Mouse (Mus musculus) lung, embryonic 14.5 days (tissue): ENCODE results near the gene Utp3. TPM values are rescaled to one million over a fixed set of nuclear protein-coding genes. Genes with fewer than 3 reads are reported as not detected.

Source experiments
- ATAC-seq: fragments of 200-750 bp; cut with Nextera tagmentation; 2 replicates; pipeline ENCODE4 v1.8.0; 2017; ENCODE audit warnings: mild to moderate bottlenecking, moderate TSS enrichment, moderate library complexity; ENCODE audit not compliant: insufficient read depth
- DNase-seq: peaks from one replicate; pipeline ENCODE4 v3.0.0-alpha.2; 2015
- H3K27ac ChIP-seq: fragments of 300-500 bp; sonication (generic); 2 replicates; pipeline ENCODE4 v1.5.1; 2014; ENCODE audit warnings: low read depth, mild to moderate bottlenecking, moderate library complexity
- H3K27me3 ChIP-seq: fragments of 300-500 bp; sonication (generic); 2 replicates; pipeline ENCODE4 v1.6.1; 2014; ENCODE audit warnings: low read length, control low read depth; ENCODE audit not compliant: insufficient read depth
- H3K36me3 ChIP-seq: fragments of 300-500 bp; sonication (generic); 2 replicates; pipeline ENCODE4 v1.6.1; 2014; ENCODE audit warnings: control low read depth; ENCODE audit not compliant: insufficient read depth
- H3K4me1 ChIP-seq: fragments of 300-500 bp; sonication (generic); 2 replicates; pipeline ENCODE4 v1.6.1; 2014; ENCODE audit warnings: antibody characterized with exemption, control low read depth; ENCODE audit not compliant: insufficient read depth
- H3K4me2 ChIP-seq: fragments of 300-500 bp; sonication (generic); 2 replicates; pipeline ENCODE4 v1.6.1; 2014; ENCODE audit warnings: mild to moderate bottlenecking
- H3K4me3 ChIP-seq: fragments of 300-500 bp; sonication (generic); 2 replicates; pipeline ENCODE4 v1.5.1; 2014; ENCODE audit warnings: low read depth, low read length
- H3K9ac ChIP-seq: fragments of 300-500 bp; sonication (generic); 2 replicates; pipeline ENCODE4 v1.6.1; 2014
- H3K9me3 ChIP-seq: fragments of 300-500 bp; sonication (generic); 2 replicates; pipeline ENCODE4 v1.6.1; 2016; ENCODE audit warnings: low read depth, low read length, control low read depth
- CTCF ChIP-seq: IDR thresholded peaks from 2 replicates; pipeline ENCODE4 v1.5.1; 2016; ENCODE audit warnings: antibody characterized with exemption, low read depth
- WGBS: fragments of 180-500 bp; shearing (Covaris S2); extraction: QIAGEN DNeasy Blood & Tissue Kit; methylation state at CpG from one replicate; pipeline ENCODE4 v1.1.7; 2014; 5-methylcytosine and 5-hydroxymethylcytosine counted together
- polyA plus RNA-seq: library from polyadenylated mRNA; unstranded; fragments of >200 nt; fragmentation: Nextera tagmentation; extraction: Ambion mirVana; gene quantifications from 2 replicates; pipeline ENCODE4 v1.2.1, GENCODE M21; 2014

Gene Utp3
- polyA plus RNA-seq, result 66.8 and 67.9 TPM in 2 replicates

- WGBS, result under 1% methylated on average over 75 of the region's 76 CpGs
- H3K27me3 ChIP-seq, result no peaks in the 10 kb centered on the region
- peak; percentile 86 for TF ChIP-seq CTCF
- peak; percentile 96 for ATAC-seq
- H3K27ac ChIP-seq, result peak within 1 kb of the TSS; percentile 91
- H3K9me3 ChIP-seq, result no peaks in the 10 kb centered on the region
- H3K9ac ChIP-seq, result peak within 1 kb of the TSS; percentile 90
- DNase-seq, result peak; percentile 100
- peak within 1 kb of the TSS; percentile 72 for H3K4me3 ChIP-seq
- H3K4me2 ChIP-seq, result peak within 1 kb of the TSS; percentile 81
- peaks cover 16% of the 10 kb centered on the region for H3K36me3 ChIP-seq
- H3K4me1 ChIP-seq, result peaks cover 11% of the 10 kb centered on the region
Observed at GRCm38 (mm10) chr5:88554086-88554886, at the start of gene Utp3. Utp3 (plus strand) TSS chr5:88554462.

GRCm38 (mm10) chr5:88508555-88508954 lies 45.7 kb upstream of the Utp3 start:
- Histone ChIP-seq H3K36me3 (no peaks in the 10 kb centered on the region), H3K4me1 (no peaks in the 10 kb centered on the region), H3K4me3 (no peak overlapping the region), H3K27me3 (no peaks in the 10 kb centered on the region), H3K4me2 (no peak overlapping the region), H3K27ac (no peak overlapping the region), H3K9me3 (no peaks in the 10 kb centered on the region), H3K9ac (no peak overlapping the region)
- WGBS, result 61% methylated on average over 1 of the region's 1 CpGs
- DNase-seq (no peak), ATAC-seq (no peak)
- TF ChIP-seq CTCF, result no peak

- 81% methylated on average over 1 of the region's 1 CpGs for WGBS
- Histone ChIP-seq H3K27ac (no peak overlapping the region), H3K36me3 (no peaks in the 10 kb centered on the region), H3K4me3 (no peak overlapping the region), H3K4me2 (no peak overlapping the region), H3K9ac (no peak overlapping the region), H3K9me3 (no peaks in the 10 kb centered on the region), H3K4me1 (no peaks in the 10 kb centered on the region), H3K27me3 (no peaks in the 10 kb centered on the region)
- DNase-seq (no peak), ATAC-seq (no peak)
- TF ChIP-seq CTCF, result no peak
Observed at GRCm38 (mm10) chr5:88508990-88509389, 45.3 kb upstream of the Utp3 start.

- Histone ChIP-seq H3K4me2 (no peak overlapping the region), H3K27ac (no peak overlapping the region), H3K4me3 (no peak overlapping the region), H3K9me3 (no peaks in the 10 kb centered on the region), H3K4me1 (no peaks in the 10 kb centered on the region), H3K36me3 (no peaks in the 10 kb centered on the region), H3K27me3 (no peaks in the 10 kb centered on the region), H3K9ac (no peak overlapping the region)
- WGBS, result 5% methylated on average over 2 of the region's 2 CpGs
- peak; percentile 82 for DNase-seq
- peak; percentile 70; the same call in 1 of the 2 replicates for ATAC-seq
- peak; percentile 77 for TF ChIP-seq CTCF
Observed at GRCm38 (mm10) chr5:88519232-88519631, 35.0 kb upstream of the Utp3 start.

GRCm38 (mm10) chr5:88527657-88528056 lies 26.6 kb upstream of the Utp3 start, which contains the start of gene Jchain:
Jchain (minus strand) TSS chr5:88527891.
- DNase-seq (no peak), ATAC-seq (no peak)
- Histone ChIP-seq H3K36me3 (no peaks in the 10 kb centered on the region), H3K4me1 (no peaks in the 10 kb centered on the region), H3K27ac (no peak within 1 kb of the TSS), H3K4me3 (no peak within 1 kb of the TSS), H3K9me3 (no peaks in the 10 kb centered on the region), H3K27me3 (no peaks in the 10 kb centered on the region), H3K4me2 (no peak within 1 kb of the TSS), H3K9ac (no peak within 1 kb of the TSS)
- 83% methylated on average over 3 of the region's 3 CpGs for WGBS
- no peak for TF ChIP-seq CTCF

GRCm38 (mm10) chr5:88530908-88531307 lies 23.4 kb upstream of the Utp3 start:
- no peaks in the 10 kb centered on the region for H3K36me3 ChIP-seq
- H3K27ac ChIP-seq, result no peak overlapping the region
- DNase-seq, result peak; percentile 33
- ATAC-seq, result no peak
- no peak overlapping the region for H3K4me3 ChIP-seq
- H3K9me3 ChIP-seq, result no peaks in the 10 kb centered on the region
- no peak overlapping the region for H3K9ac ChIP-seq
- no peak overlapping the region for H3K4me2 ChIP-seq
- H3K27me3 ChIP-seq, result no peaks in the 10 kb centered on the region
- TF ChIP-seq CTCF, result no peak
- 63% methylated on average over 1 of the region's 1 CpGs for WGBS
- H3K4me1 ChIP-seq, result no peaks in the 10 kb centered on the region

GRCm38 (mm10) chr5:88534697-88535096 lies 19.6 kb upstream of the Utp3 start:
- TF ChIP-seq CTCF, result no peak
- no peak overlapping the region for H3K9ac ChIP-seq
- no peak overlapping the region for H3K4me3 ChIP-seq
- H3K36me3 ChIP-seq, result no peaks in the 10 kb centered on the region
- H3K4me2 ChIP-seq, result no peak overlapping the region
- no peaks in the 10 kb centered on the region for H3K9me3 ChIP-seq
- no peaks in the 10 kb centered on the region for H3K4me1 ChIP-seq
- no peak for ATAC-seq
- H3K27ac ChIP-seq, result no peak overlapping the region
- no peak for DNase-seq
- no peaks in the 10 kb centered on the region for H3K27me3 ChIP-seq
- WGBS, result 65% methylated on average over 3 of the region's 3 CpGs
